Mouse (Mus musculus) left cerebral cortex, postnatal 4 days (tissue): ENCODE measurements at regions not wholly inside any gene's neighbourhood (a gene's known extent, or its start where the extent isn't known, plus 50 kb on each side); places are given as distances from the start of the nearest gene placed in this dataset.

Source experiments
- DNase-seq: peaks from one replicate; pipeline ENCODE4 v3.0.0-alpha.2; 2022
- intact Hi-C: fragments of 180-260 bp; cut with DNase I; formaldehyde crosslinking; loops from one replicate; pipeline ENCODE4 v1.15.1; 2025

DNA sequence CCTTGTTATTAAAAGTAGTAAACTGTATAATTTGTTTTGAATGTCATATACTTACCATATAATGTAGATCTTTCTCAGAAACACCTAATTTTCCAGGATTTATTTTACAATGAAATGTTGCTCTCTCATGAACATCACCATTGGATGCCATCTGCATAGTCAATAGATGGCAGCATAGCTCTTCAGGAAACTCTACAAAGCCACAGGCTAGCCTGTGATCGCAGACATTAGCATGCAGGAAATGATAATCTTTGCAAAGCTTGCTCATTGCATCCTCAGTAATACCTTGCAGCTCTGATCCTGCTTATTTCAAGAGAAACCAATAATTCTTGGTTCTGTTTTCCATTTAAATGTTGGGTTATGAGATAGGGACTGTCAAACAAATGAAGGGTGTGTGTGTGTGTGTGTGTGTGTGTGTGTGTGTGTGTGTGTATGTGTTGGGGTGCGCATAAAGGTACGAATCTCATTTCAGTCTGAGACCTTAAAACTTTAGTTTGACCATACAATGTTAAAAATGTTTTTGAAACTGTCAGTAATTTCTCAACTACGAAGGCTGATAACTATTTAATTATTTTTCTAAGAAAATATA lies 1595.1 kb upstream of the Pcdh10 start:
- DNase-seq = peak; percentile 3
- intact Hi-C loops = loop anchor here (5.0 to 10.0 kb wide), 2 partner anchors 1132 to 1584 kb away; no protein-coding TSS in a partner anchor

- DNase-seq = no peak
- intact Hi-C loops = loop anchor here (5.0 to 10.0 kb wide), 2 partner anchors 1131 to 1583 kb away; no protein-coding TSS in a partner anchor
Measured at GRCm38 (mm10) chr3:43784170-43784569, 1594.0 kb upstream of the Pcdh10 start.
